Mouse (Mus musculus): ENCODE data around the gene Trim45.

Gene Trim45

DNA sequence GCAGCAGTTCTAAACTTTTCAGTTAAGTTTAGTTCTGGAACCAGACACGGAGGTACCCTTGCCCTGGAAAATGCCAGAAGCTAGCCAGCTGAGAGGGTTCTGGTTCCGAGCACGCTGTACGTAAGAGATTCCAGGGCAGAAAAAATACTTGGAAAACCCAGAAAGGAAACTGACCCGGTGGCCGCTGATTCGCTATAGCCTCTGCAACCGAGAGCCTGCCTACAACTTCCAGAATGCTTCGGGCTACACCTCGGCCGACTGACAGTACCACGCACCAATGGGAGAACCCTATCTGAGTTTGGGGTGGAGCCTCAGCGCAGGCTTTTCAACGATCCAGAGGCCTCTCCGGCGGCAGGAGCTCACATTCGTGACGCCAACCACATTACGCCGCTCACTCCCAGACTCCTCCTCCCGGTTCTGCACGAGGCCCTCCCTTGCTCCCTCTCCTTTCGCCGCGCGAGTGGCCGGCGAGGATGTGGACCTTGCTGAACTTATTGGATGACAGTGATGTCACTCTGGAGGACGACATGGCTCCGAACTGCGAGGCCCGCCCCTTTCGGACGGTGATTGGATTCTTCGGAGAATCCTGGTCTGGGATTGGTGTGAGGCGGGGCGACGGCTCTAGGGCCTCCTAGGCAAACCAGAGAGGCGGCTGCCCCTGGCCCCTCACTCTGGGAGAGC is at the start of gene Trim45:
Trim45 (plus strand) TSS at position 378 of the 681 bp plus-strand sequence.
- peak; percentile 92 for DNase-seq (ENCODE audit: low spot score)

DNA sequence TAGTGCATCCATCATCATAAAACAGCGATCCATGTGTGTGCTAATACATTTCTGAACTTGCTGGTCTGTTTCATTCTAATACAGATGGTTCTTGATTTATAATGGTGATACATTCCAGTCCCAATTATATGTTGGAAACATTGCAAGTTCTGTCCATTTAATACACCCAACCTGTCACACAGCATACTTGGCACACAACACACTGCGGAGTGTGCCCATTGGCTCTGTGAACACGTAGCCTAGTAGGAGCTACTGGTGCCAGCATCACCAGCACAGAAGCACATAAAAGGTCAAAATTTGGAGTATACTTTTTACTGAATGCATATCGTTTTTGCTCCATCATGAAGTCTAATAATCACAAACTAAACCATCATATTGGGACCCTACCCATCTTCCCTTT is 44.9 kb upstream of the Trim45 start:
- no peak for DNase-seq (ENCODE audit: low spot score)

DNA sequence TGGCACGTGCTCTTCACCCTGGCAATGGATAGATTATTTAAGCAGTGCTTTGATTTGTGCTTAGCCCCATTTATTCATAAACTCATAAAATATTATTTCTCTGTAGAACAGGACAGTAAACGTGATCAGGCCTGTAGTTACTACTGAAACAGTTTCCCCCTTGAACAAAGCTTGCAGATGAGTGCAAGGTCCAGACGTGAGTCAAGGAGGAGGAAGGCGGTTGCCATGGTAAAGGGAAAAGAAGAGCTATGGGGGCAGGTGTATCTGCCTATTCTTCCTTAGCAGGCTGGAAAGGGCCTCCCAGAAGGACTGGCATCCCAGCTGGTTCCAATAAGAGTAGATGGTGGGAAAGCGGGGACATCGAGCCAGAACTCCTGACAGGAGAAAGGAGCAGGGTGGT is 40.6 kb upstream of the Trim45 start:
- DNase-seq (ENCODE audit: low spot score) = no peak

DNA sequence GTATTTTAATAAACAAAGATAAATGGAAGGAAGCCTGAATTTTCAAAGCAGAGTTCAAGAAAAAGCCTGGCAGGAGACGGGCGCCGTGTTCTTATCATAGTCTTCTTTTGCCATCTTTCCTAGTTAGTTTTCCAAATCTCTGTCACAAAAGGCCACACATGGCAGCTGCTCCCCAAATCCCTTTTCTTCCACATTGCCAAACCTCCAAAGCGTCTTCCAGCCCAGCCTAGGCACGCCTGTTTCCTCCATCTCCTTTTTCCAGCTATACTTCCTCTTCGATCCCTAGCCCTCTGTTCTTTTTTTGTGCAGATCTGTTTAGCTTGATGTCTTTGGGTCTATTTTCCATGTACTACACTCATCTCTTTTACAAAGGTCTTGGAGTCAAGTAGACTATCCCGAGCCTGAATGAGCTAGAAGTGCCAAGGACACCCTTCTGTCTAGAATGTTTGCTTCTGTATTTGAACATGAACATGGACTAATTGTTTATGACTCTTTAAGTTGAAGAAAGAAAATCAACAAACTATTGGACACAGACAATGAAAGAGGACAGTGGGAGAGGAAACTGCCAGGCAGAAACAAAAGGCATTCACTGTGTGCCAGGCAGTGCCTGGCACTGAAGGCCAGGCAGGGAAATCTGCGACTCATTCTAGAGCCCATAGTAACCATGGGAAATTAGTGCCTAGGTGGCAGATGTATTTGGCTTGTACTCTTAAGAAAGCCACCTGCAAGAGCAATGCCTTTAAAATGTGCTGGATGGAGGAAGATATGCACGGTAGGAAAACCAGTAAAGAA is 40.0 kb upstream of the Trim45 start:
- no peak for DNase-seq (ENCODE audit: low spot score)

DNA sequence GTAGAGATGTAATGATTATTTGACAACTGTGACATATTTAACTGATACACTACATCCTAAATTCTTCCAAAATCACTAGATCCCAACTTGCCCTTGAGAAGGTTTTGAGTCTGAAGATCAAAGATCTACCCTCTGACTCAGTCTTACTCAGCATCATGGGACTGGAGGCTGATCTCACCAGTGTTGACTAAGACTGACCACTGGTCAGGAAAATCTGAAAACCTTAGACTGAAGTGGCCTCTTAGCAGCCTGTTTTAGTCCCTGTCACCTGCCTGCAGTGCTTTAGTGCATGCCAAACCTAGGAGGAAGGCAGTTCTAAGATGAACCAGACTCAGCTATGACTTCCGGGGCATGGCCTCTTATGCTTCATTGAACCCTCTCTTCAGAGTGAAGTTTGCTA is 32.8 kb upstream of the Trim45 start:
- DNase-seq (ENCODE audit: low spot score) = no peak

DNA sequence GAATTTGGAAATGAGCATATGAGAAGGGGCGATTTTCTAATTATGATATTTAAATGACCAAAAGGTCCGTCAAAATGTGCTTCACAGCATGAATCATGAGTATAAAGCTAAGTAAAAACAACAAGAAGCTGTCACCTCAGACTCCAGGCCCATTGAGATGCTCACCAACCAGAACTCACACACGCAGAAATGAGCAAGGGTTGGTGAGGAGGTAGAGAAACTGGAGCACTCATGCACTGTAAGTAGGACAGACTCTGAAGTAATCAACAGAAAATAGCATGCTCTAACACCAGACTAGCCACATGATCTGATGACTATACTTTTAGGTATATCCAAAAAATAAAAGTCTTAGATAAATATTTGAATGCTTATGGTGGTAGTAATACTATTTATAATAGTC is 31.6 kb upstream of the Trim45 start:
- no peak for DNase-seq (ENCODE audit: low spot score)

DNA sequence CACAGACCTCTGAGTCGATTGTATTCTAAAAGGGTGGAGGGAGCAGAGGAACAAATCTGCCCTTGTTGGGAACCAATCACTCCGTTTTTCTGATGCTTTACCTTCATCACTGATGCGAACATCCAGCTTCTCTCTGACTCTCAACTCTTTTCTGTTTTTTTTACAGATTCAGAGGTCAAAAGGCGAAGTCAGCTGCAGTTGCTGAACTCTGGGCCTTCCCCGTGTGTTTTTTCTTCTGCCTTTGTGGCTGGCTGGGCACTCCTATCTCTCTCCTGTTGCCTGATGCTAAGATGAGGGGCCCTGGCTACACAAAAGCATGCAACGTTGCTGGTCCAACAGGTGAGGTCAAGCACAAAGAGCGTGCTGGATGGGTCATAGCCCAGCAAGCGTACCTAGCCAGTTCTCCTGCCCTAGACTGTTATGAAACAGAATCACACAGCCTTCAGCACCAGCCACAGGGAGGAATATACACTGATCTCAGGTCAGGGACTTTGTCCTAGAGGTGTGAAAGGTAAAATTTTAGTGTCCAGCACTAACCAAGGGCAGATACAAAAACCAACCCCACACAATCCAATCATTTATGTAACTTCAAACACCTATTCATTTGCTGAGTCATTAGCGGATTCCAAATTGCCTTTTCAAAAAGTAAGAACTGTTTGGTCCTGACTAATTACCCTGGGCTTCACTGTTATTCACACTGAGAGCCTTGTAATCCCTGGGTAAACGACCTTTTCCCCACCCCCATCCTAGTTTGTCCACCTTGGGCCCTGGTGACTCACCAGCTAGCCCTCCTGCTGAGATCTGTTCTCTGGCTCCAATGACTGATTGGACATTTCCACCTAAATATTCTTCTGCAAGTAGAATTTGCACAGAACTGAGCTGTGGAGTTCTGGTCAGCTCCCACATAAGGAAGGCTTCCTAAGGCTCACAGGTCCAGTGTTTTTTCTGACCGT is 29.3 kb upstream of the Trim45 start:
- no peak for DNase-seq (ENCODE audit: low spot score)

DNA sequence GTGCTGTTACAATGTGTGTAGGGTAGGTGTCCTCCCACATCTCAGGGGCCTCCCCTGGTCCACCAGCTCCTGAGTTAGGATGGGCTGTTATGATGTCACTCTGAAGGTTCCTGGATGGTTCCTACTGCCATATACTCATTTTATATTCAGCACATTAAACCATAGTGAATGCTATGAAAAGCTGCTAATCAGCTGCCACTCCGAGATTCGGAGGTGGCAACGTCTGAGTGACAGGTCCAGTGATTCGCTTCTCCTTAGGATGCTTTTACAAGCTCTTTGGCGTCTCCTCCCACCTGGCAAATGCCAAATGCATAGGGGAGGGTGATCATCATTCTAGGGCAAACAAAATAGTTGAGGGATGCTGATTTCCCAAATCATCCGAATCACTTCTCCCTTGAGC is 26.5 kb upstream of the Trim45 start:
- no peak for DNase-seq (ENCODE audit: low spot score)

DNA sequence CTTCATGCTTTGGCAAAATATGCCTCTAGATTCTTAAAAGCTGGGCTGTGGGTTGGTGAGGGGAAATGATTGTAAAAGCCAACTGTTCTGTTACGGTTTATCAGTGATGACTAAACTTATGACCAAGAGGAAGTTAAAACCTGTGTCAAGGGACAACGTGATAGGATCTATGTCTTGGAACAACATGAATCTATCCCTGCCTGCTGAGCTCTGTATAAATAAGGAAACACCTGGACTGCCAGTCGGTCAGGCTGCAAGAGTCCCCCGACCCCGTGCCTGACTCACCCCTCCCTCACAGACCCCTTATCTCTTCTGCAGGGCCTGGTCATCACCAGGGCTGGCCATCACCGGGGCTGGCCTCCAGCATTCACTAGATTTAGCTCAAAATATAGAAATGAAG is 15.9 kb upstream of the Trim45 start:
- DNase-seq (ENCODE audit: low spot score) = no peak

DNA sequence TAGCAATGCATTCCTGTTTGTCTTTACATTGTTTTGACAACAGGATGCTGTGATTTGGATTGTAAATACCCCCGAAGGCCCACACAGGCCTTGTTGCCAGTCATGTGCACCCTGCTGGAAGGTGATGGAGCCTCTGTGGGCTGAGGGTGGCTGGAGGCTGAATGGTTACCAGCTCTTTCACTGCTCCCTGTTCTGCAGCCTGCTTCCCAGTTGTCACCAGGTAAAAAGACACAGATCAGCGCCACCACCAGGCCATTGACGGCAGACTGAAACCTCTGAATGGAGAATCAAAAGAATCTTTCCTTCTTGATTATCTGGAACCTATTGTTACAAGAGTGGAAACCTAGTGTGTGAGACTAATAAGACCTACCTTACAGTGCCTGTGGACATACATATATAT is 15.1 kb upstream of the Trim45 start:
- DNase-seq (ENCODE audit: low spot score) = no peak

DNA sequence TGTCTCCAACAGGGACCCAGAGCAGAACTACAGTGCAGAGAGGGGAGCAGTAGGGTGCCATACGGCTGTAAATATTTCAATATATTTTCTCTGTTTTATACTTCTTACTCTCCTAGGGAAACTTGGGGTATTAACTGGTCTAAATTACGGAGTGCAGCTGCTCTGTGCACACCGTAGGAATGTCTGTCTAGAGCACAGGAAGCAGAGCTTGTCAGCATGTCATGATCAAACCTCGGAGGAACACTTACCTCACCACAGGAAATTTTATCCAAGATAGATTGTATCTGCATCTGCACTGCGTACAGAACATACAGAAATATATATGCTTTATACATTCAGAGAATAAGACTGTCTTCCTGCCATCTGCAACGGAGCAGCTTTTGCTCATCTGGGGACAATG is 13.4 kb upstream of the Trim45 start:
- DNase-seq (ENCODE audit: low spot score) = no peak

DNA sequence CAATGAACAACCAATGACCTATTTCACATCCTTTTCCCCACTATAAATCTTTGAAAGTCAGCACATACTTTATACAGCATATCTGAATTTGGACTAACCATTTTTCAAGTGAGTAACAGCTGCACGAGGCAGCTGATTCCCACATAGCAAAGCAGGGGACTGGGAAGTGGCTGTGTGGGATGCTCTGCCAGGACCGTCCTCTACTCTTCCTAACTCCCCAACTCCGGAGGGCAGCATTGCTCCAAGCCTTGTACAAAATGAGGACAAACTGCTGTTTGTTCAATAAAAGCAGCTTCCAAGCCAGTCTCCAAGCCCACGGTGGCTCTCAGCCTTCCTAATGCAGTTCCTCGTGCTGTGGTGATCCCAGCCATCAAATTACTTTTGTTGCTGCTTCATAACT is 11.4 kb upstream of the Trim45 start:
- no peak for DNase-seq (ENCODE audit: low spot score)

DNA sequence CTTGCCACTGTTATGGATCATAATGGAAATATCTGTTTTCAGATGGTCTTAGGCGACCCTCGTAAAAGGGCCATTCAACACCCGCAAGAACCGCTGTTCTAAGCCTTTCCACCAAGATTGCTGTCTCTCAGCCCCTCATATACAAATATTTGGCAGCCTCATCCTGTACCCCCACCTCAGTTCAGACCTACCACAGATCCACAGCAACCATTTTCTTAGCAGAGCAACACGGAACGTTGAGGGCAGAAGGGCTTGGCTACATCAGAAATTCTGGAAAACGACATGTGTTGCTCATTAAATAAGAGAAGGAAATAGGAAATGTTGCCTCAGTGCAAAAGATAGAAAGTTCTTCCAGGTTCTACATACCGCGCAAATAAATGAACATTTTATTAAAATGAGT is 11.0 kb upstream of the Trim45 start:
- DNase-seq (ENCODE audit: low spot score) = no peak

DNA sequence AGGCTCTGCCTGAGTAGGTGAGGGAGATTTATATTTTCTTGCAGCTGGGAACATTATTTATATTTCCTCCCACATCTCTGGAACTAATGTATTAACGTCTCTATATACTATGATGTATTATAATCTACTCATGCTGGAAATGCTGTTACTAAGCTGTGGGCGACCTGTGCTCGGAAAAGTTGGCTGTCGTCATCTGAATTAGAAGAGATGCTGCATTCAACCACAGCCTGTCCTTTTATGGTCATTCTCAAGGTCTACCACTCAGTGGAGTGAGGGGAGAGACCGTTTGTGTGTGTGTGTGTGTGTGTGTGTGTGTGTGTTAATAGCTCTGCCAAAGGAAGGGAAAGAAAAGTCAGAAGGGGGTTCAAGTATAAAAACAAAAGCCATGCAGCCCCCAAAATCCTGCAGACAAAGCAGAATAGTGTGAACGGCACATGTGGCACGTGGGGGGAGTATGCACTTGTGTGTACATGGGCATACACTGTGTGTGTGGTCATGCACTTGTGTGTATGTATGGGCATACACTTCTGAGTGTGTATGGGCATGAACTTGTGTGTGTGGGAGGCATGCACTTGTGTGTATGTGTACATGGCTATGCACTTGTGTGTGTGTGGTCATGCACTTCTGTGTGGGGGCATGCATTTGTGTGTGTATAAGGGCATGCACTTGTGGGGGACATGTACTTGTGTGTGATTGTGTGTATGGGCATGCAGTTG is 10.3 kb upstream of the Trim45 start:
- no peak for DNase-seq (ENCODE audit: low spot score)

DNA sequence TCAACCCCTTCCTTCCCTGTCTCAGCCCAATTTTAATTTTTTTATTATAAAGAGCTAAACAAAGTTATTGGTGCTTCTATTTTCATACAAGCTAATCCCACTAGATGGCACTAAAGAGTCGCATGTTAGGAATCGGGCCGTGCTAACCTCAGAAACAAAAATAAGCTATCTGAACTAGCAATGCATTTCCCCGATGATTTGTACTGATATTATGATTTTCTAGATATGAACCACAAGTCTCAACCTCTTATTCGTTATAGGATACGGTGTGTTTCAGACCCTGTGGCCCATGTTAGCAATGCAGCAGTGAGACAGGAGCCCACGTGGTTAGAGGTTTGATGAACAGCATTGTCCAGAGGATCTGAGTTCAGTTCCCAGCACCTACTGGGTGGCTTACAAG is 5.2 kb upstream of the Trim45 start:
- DNase-seq (ENCODE audit: low spot score) = no peak

DNA sequence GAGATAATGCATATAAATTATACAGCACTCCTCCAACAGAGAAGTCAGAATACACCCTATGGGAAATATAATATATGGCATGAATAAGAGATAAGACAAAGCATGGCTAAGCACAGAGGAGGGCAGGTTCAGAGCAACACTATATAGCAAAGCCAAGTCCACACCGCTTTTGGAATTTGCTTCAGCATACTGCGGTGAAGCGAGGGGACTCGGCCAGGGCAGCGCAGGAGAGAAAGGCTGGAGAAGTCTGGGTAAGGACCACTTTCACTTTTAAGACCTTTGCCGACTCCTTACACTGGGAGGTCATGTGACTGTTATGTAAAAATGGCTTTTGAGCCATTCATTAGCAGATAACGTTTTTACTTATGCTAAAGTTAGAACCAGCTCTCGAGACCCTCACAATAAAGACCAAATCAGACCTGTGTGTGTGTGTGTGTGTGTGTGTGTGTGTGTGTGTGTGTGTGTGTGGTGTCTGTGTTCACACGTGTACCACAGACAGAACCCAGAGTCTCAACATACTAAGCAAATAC is 1.3 kb upstream of the Trim45 start:
- DNase-seq (ENCODE audit: low spot score) = no peak

DNA sequence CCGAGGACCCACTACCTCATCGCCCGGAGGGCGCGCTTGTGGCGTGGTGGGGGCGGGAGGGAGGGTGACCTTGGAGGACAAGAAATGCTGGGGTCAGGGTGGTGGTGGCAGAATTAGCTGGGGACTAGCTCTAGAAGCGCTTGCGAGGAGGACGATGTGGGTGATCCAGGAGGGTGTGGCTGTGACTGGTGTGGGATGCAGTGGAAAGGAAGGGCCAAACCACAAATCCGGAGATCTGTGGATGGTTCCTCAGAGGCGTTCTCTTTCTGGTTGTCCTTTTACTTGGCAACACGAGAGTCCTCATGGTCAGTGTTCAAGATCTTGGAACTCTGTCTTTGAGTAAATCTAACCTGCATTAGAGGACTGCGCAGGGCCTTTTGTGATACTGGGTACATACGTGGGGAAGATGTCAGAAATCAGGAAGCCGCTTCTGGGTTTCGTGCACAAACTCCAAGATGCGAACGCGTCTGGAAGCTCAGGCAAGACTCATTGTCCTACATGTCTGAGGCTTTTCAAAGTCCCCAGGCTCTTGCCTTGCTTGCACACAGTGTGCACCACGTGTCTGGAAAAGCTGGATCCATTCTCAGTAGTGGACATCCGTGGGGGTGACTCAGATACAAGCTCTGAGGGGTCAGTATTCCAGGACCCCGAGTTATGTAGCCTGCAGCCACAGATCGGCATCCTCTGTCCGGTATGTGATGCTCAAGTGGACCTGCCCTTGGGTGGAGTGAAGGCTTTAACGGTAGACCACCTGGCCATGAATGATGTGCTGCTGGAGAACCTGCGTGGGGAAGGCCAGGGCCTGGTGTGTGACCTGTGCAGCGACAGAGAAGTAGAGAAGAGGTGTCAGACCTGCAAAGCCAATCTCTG is 739 bp downstream of the Trim45 start:
- DNase-seq (ENCODE audit: low spot score) = no peak

DNA sequence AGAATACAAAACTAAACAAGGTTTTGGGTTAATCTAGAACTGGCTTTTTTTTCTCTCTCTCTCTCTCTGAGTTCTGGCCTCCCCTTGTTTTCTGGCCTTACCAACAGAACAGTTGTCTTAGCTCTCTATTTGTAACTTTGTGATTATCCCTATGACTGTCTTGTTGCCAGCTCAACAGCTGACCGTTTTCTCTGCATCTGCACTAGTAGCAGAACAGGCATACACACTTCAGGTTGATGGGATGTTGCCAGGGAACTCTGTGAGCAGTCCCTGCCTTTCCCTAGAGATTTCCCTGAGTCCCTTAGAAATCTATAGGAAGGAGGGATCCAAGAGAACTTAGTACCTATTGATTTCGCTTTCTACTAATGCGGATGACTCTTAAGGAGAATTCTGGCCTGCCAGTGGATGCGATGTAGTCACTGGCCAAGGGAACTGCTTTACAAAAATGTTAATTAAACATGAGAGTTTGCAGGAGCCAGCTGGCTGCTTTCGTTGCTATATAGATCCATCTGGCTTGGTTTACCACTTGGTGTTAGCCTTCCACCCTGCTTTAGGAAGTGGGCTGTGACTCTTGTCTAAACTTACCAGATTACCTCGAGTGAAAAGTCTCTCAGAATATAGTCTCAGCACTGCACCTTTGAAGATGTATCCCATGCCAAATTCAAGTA is 2.2 kb downstream of the Trim45 start:
- DNase-seq (ENCODE audit: low spot score) = no peak

DNA sequence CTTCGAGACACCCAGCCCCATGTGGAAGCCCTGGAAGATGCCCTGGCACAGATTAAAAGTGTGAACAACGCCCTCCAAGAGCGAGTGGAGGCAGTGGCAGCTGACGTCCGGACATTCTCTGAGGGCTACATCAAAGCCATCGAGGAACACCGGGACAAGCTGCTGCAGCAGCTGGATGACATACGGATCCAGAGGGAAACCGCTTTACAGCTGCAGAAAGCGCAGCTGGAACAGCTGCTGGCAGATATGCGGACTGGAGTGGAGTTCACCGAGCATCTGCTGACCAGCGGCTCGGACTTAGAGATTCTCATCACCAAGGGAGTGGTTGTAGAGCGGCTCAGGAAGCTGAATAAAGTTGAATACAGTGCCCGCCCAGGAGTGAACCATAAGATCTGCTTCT is 3.2 kb downstream of the Trim45 start:
- no peak for DNase-seq (ENCODE audit: low spot score)
